Mouse (Mus musculus): ENCODE measurements around the gene Fundc1. TPM values are rescaled to one million over a fixed set of nuclear protein-coding genes. Genes with fewer than 3 reads are reported as not detected.

Fundc1 gene
- polyA plus RNA-seq, 1 experiment from 2014 or later = 39.0 TPM

- H3K27ac ChIP-seq = no peak overlapping the region
- 0 out of 2 replicates have a peak, but pooled peaks cover 5% of the 10 kb centered on the region for H3K4me1 ChIP-seq
- no peaks in the 10 kb centered on the region for H3K9me3 ChIP-seq
- H3K36me3 ChIP-seq = no peaks in the 10 kb centered on the region
- no peak for DNase-seq (ENCODE audit: low spot score)
- no peak overlapping the region for H3K4me3 ChIP-seq
- 39% methylated on average over 6 of the region's 6 CpGs for WGBS
- no peaks in the 10 kb centered on the region for H3K27me3 ChIP-seq (ENCODE audit: insufficient read depth, poor library complexity, severe bottlenecking)
These were observed 24.9 kb downstream of the Fundc1 start for GRCm38 (mm10) chrX:17547143-17547806.

DNA sequence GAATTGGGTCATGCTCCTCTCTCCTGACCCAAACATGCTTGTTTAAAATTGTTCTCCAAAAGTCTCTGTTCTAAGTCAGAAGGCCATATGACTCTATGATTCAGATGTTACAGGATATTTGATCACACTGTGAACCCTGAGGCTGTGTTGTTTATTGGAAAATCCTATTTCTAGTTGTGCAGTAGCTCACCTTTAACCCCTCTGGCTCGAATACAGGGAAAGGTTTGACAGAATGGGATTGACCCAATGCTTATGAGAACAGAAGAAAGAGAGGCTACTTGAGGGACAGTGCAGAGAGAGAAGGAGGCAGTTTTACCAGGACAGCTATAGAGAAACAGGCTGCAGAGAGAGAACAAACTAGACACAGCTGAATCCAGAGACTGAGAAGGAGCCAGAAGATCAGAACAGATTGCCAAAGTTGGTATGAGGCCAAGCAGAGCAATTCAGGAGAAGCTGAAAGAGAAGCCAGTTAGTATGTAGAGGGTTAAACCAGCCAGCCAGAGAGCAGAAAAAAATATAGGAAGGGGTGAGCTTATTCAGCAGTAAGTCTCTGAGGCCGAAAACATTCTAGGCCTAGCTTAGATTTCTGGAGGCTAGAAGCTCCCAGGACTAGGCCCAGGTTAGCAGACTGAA lies 27.1 kb downstream of the Fundc1 start:
- WGBS = 59% methylated on average over 2 of the region's 2 CpGs
- H3K36me3 ChIP-seq = no peaks in the 10 kb centered on the region

DNA sequence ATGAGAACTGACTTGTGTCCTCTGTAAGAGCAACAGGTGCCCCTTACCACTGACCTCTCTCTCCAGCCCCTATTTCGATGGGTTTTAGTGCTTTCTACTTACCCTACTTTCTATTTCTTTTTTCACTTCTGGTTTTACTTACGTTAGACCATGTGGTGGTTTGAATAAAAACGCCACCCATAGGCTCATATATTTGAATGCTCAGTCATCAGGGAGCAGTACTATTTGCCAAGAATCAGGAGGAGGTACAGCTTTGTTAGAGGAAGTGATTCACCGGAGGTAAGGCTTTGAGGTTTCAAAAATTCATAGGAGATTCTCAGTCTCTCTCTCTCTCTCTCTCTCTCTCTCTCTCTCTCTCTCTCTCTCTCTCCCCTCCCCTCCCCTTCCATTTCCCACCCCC lies 34.4 kb downstream of the Fundc1 start:
- no peak overlapping the region for H3K4me3 ChIP-seq
- no peaks in the 10 kb centered on the region for H3K36me3 ChIP-seq
- no peak for DNase-seq (ENCODE audit: low spot score)
- WGBS = 79% methylated on average over 4 of the region's 4 CpGs
- H3K27me3 ChIP-seq (ENCODE audit: insufficient read depth, poor library complexity, severe bottlenecking) = no peaks in the 10 kb centered on the region
- no peak overlapping the region for H3K27ac ChIP-seq
- H3K4me1 ChIP-seq = no peaks in the 10 kb centered on the region
- no peaks in the 10 kb centered on the region for H3K9me3 ChIP-seq

More for the DNA sequence above, 27.1 kb downstream of the Fundc1 start:
- no peak for DNase-seq (ENCODE audit: low spot score)
- Histone ChIP-seq H3K9me3 (no peaks in the 10 kb centered on the region), H3K27me3 (ENCODE audit: insufficient read depth, poor library complexity, severe bottlenecking) (no peaks in the 10 kb centered on the region), H3K4me1 (0 out of 2 replicates have a peak, but pooled peaks cover 5% of the 10 kb centered on the region), H3K27ac (no peak overlapping the region), H3K4me3 (no peak overlapping the region)

GRCm38 (mm10) chrX:17527008-17527407 lies 45.1 kb downstream of the Fundc1 start:
- no peak overlapping the region for H3K27ac ChIP-seq
- no peak overlapping the region for H3K4me3 ChIP-seq
- no peaks in the 10 kb centered on the region for H3K4me1 ChIP-seq
- no peaks in the 10 kb centered on the region for H3K36me3 ChIP-seq
- H3K27me3 ChIP-seq (ENCODE audit: insufficient read depth, poor library complexity, severe bottlenecking) = no peaks in the 10 kb centered on the region
- H3K9me3 ChIP-seq = no peaks in the 10 kb centered on the region
- DNase-seq (ENCODE audit: low spot score) = no peak
- WGBS = 69% methylated on average over 2 of the region's 2 CpGs

DNA sequence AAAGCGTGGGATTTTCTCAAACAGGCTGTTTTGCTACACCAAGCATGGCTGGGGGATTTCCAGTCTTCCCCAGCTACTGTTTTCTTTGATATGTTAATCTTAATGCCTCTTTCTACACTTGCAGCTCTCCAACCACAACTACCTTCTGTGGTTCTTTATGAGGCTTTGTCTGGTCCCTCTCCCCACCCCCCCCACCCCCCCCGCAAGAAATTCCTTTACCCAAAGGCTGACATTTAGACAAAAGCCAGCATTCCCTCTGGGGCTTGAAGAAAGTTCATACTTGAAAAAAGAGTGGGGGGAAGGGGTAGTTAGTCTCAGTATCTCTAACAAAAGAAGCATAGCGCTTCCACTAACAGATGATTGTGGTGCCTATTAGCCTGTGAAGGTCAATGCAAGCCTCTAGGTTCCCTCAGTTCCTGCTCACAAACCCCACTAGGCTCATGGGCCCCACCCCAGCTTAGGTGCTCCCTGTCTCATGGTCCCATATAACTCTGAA lies 50.9 kb downstream of the Fundc1 start:
- 17% methylated on average over 3 of the region's 3 CpGs for WGBS
- Histone ChIP-seq H3K27ac (no peak overlapping the region), H3K4me3 (no peak overlapping the region), H3K9me3 (no peaks in the 10 kb centered on the region), H3K36me3 (no peaks in the 10 kb centered on the region), H3K27me3 (ENCODE audit: insufficient read depth, poor library complexity, severe bottlenecking) (no peaks in the 10 kb centered on the region), H3K4me1 (no peaks in the 10 kb centered on the region)
- DNase-seq (ENCODE audit: low spot score) = no peak

DNA sequence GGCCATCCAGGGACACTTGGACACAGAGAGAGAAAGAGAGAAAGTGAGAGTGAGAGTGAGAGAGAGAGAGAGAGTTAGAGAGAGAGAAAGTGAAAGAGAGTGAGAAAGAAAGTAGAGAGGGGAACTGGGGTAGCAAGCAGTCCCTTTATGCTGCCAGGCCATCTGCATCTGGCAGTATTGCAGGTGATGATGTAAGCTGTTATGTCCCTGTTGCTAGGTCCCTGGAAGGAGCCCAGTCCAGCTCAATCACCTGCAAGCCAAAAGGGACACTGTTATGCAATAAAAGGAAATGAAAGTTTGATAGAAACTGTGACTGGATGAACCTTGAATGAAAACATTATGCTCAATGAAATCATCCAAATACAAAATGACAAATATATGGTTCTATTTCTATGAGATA lies 52.0 kb downstream of the Fundc1 start:
- no peaks in the 10 kb centered on the region for H3K9me3 ChIP-seq
- DNase-seq (ENCODE audit: low spot score) = no peak
- no peaks in the 10 kb centered on the region for H3K36me3 ChIP-seq
- H3K4me1 ChIP-seq = no peaks in the 10 kb centered on the region
- H3K27me3 ChIP-seq (ENCODE audit: insufficient read depth, poor library complexity, severe bottlenecking) = no peaks in the 10 kb centered on the region
- H3K27ac ChIP-seq = no peak overlapping the region
- H3K4me3 ChIP-seq = no peak overlapping the region

DNA sequence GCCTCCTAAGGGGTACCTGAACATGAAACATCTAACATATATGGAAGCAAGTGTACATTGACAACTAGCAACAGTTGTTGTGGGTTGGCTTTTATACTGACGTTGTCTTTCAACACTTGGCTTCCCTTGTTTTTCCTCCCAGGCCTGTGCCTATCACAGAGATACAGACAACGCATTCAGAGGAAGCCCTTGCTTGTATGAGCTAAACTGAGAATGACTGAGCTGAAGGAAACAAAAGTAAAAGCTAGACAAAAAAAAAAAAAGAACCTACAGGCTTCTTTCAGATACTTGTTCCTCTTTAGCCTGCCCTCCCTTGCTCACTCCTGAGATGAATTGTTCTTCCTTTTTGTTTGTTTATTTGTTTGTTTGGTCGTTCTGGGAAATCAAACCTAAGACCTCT lies 58.1 kb downstream of the Fundc1 start:
- 49% methylated on average over 3 of the region's 3 CpGs for WGBS
- Histone ChIP-seq H3K9me3 (no peaks in the 10 kb centered on the region), H3K4me1 (no peaks in the 10 kb centered on the region), H3K4me3 (no peak overlapping the region), H3K27ac (no peak overlapping the region), H3K27me3 (ENCODE audit: insufficient read depth, poor library complexity, severe bottlenecking) (no peaks in the 10 kb centered on the region), H3K36me3 (no peaks in the 10 kb centered on the region)
- no peak for DNase-seq (ENCODE audit: low spot score)

DNA sequence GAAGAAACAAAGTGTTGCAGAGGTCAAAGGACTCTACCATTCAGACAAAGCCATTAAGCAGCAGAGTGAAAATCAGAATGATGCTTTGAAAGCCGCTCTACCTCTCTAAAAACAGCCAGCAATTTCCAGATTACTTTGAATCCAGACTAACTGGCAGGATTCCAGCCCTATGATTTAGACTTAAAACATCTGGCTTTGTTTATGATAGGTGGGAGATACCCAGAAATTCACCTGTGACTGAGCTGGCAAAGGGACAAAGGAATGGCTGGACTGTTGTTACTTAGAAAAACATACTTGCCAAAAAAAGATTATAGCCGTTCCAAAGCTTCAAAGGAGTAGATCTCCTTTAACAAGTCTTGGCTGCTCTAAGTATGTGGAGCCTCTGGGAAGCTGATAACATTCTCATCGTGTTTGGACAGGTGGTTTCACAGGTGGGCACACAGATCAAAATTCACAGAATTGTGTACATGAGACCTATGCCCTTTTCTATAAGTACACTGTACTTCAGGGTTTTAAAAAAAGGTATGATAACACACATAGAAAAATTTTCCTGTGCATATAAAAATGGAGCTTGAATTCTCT lies 60.0 kb downstream of the Fundc1 start:
- H3K4me3 ChIP-seq = no peak overlapping the region
- no peaks in the 10 kb centered on the region for H3K9me3 ChIP-seq
- H3K27me3 ChIP-seq (ENCODE audit: insufficient read depth, poor library complexity, severe bottlenecking) = no peaks in the 10 kb centered on the region
- WGBS = 50% methylated on average over 3 of the region's 3 CpGs
- H3K4me1 ChIP-seq = no peaks in the 10 kb centered on the region
- H3K27ac ChIP-seq = no peak overlapping the region
- DNase-seq (ENCODE audit: low spot score) = no peak
- no peaks in the 10 kb centered on the region for H3K36me3 ChIP-seq

Data from heart, embryonic 10.5 days (tissue).